Mouse (Mus musculus) G1E (cell line): ENCODE measurements around the gene Gm21987.

ENCODE experiments used
- CTCF ChIP-seq: IDR thresholded peaks from 2 replicates; pipeline ENCODE4 v1.5.1; 2012; ENCODE audit warnings: low read depth, low read length, inconsistent platforms, mixed read lengths
- GATA1 ChIP-seq: IDR thresholded peaks from 2 replicates; pipeline ENCODE4 v1.6.1; 2012; ENCODE audit warnings: borderline replicate concordance, low read length, inconsistent platforms, mixed read lengths
- GATA2 ChIP-seq: IDR thresholded peaks from 2 replicates; pipeline ENCODE4 v1.6.1; 2012; ENCODE audit warnings: low read depth, low read length, inconsistent platforms, borderline replicate concordance
- POLR2AphosphoS5 ChIP-seq: IDR thresholded peaks from 2 replicates; pipeline ENCODE4 v1.6.1; 2012; ENCODE audit warnings: low read depth, low read length, inconsistent platforms; ENCODE audit not compliant: insufficient replicate concordance
- TAL1 ChIP-seq: conservative IDR thresholded peaks from 2 replicates; pipeline ENCODE4 v1.6.1; 2012; ENCODE audit warnings: low read depth, low read length, inconsistent platforms, mixed read lengths

- TF ChIP-seq CTCF (no peak), POLR2AphosphoS5 (no peak), GATA1 (no peak), GATA2 (no peak), TAL1 (no peak)
These were observed 39.6 kb upstream of the Gm21987 start for GRCm38 (mm10) chr16:38307221-38307605.
